Mouse (Mus musculus) heart, postnatal 0 days (tissue): ENCODE data around the gene Tmem135. TPM values are rescaled to one million over a fixed set of nuclear protein-coding genes. Genes with fewer than 3 reads are reported as not detected.

Source experiments
- ATAC-seq: fragments of 200-750 bp; cut with Nextera tagmentation; 2 replicates; pipeline ENCODE4 v1.8.0; 2017; ENCODE audit warnings: low read depth, moderate number of reproducible peaks, moderate library complexity; ENCODE audit not compliant: insufficient read depth
- DNase-seq: peaks from one replicate; pipeline ENCODE4 v3.0.0-alpha.2; 2016; ENCODE audit warnings: low spot score
- H3K27ac ChIP-seq: fragments of 300-500 bp; sonication (generic); 2 replicates; pipeline ENCODE4 v1.5.1; 2014; ENCODE audit warnings: low read depth, mild to moderate bottlenecking
- H3K27me3 ChIP-seq: fragments of 300-500 bp; sonication (generic); 2 replicates; pipeline ENCODE4 v1.6.1; 2014; ENCODE audit warnings: low read length, mixed read lengths; ENCODE audit not compliant: control insufficient read depth, insufficient read depth
- H3K36me3 ChIP-seq: fragments of 300-500 bp; sonication (generic); replicated peaks from 2 replicates; pipeline ENCODE4 v1.6.1; 2014; ENCODE audit warnings: low read length, mixed read lengths; ENCODE audit not compliant: control insufficient read depth, insufficient read depth
- H3K4me1 ChIP-seq: fragments of 300-500 bp; sonication (generic); 2 replicates; pipeline ENCODE4 v1.6.1; 2014; ENCODE audit warnings: antibody characterized with exemption; ENCODE audit not compliant: control insufficient read depth, insufficient read depth
- H3K4me2 ChIP-seq: fragments of 300-500 bp; sonication (generic); 2 replicates; pipeline ENCODE4 v1.6.1; 2014; ENCODE audit warnings: low read depth, mild to moderate bottlenecking, low read length, moderate library complexity
- H3K4me3 ChIP-seq: fragments of 300-500 bp; sonication (generic); 2 replicates; pipeline ENCODE4 v1.5.1; 2014; ENCODE audit warnings: low read depth, low read length
- H3K9ac ChIP-seq: fragments of 300-500 bp; sonication (generic); replicated peaks from 2 replicates; pipeline ENCODE4 v1.6.1; 2014; ENCODE audit warnings: low read depth, low read length, mixed read lengths
- H3K9me3 ChIP-seq: fragments of 300-500 bp; sonication (generic); replicated peaks from 2 replicates; pipeline ENCODE4 v1.6.1; 2016; ENCODE audit warnings: low read length; ENCODE audit not compliant: control insufficient read depth
- CTCF ChIP-seq: IDR thresholded peaks from 2 replicates; pipeline ENCODE4 v1.5.1; 2016; ENCODE audit warnings: antibody characterized with exemption, control low read depth, low read depth
- EP300 ChIP-seq: IDR thresholded peaks from 2 replicates; pipeline ENCODE4 v1.6.1; 2016; ENCODE audit warnings: antibody characterized with exemption, low read depth
- WGBS: fragments of 180-500 bp; shearing (Covaris S2); extraction: QIAGEN DNeasy Blood & Tissue Kit; methylation state at CpG from one replicate; pipeline ENCODE4 v1.1.7; 2014; 5-methylcytosine and 5-hydroxymethylcytosine counted together
- polyA plus RNA-seq: library from polyadenylated mRNA; unstranded; fragments of >200 nt; fragmentation: Nextera tagmentation; extraction: Ambion mirVana; gene quantifications from 2 replicates; pipeline ENCODE4 v1.2.1, GENCODE M21; 2015
- total RNA-seq: library from RNA; depleted of rRNA; stranded (reverse); fragments of >200 nt; gene quantifications from 2 replicates; pipeline ENCODE4 v1.2.3, GENCODE M21; 2014; ENCODE audit warnings: low replicate concordance

Gene Tmem135
- total and polyA plus RNA-seq, 2 experiments from 2014 or later: 31.6 to 70.6 TPM

GRCm38 (mm10) chr7:89407006-89407940 is 3.3 kb upstream of the Tmem135 start:
- 77% methylated on average over 24 of the region's 24 CpGs for WGBS
- DNase-seq (no peak), ATAC-seq (no peak)
- TF ChIP-seq CTCF (no peak), EP300 (peak; percentile 45; the same call in 1 of the 2 replicates)
- H3K9me3 ChIP-seq: no peaks in the 10 kb centered on the region
- peak overlapping the region; percentile 88 for H3K4me3 ChIP-seq
- peaks cover 35% of the 10 kb centered on the region for H3K4me1 ChIP-seq
- peaks cover 44% of the 10 kb centered on the region for H3K36me3 ChIP-seq
- 0 out of 2 replicates have a peak overlapping the region, but pooled peaks have one; percentile 19 for H3K9ac ChIP-seq
- H3K27me3 ChIP-seq: no peaks in the 10 kb centered on the region
- peak overlapping the region; percentile 82 for H3K27ac ChIP-seq
- H3K4me2 ChIP-seq: peak overlapping the region; percentile 82

GRCm38 (mm10) chr7:89406011-89406410 is 2.0 kb upstream of the Tmem135 start:
- H3K9ac ChIP-seq: peak overlapping the region; percentile 55
- ATAC-seq: no peak
- no peaks in the 10 kb centered on the region for H3K27me3 ChIP-seq
- WGBS: 24% methylated on average over 1 of the region's 1 CpGs
- peak overlapping the region; percentile 82 for H3K4me2 ChIP-seq
- H3K4me1 ChIP-seq: peaks cover 24% of the 10 kb centered on the region
- peak overlapping the region; percentile 82 for H3K27ac ChIP-seq
- peaks cover 36% of the 10 kb centered on the region for H3K36me3 ChIP-seq
- TF ChIP-seq CTCF: no peak
- TF ChIP-seq EP300: no peak
- H3K4me3 ChIP-seq: peak overlapping the region; percentile 88
- DNase-seq: no peak
- H3K9me3 ChIP-seq: no peaks in the 10 kb centered on the region

- Histone ChIP-seq H3K27ac (peak overlapping the region; percentile 95), H3K36me3 (peaks cover 27% of the 10 kb centered on the region), H3K27me3 (no peaks in the 10 kb centered on the region), H3K9ac (peak overlapping the region; percentile 90), H3K9me3 (no peaks in the 10 kb centered on the region), H3K4me2 (peak overlapping the region; percentile 82), H3K4me1 (peaks cover 14% of the 10 kb centered on the region), H3K4me3 (peak overlapping the region; percentile 88)
- 0% methylated on average over 35 of the region's 35 CpGs for WGBS
- ATAC-seq (0 out of 2 replicates have a peak, but pooled peaks have one; percentile 0), DNase-seq (peak; percentile 37)
- no peak for TF ChIP-seq CTCF
- TF ChIP-seq EP300: no peak
Measured at GRCm38 (mm10) chr7:89404734-89405440, 865 bp upstream of the Tmem135 start.

- WGBS: 5% methylated on average over 52 of the region's 52 CpGs
- no peaks in the 10 kb centered on the region for H3K9me3 ChIP-seq
- peaks cover 17% of the 10 kb centered on the region for H3K36me3 ChIP-seq
- TF ChIP-seq CTCF (no peak), EP300 (peak; percentile 98)
- H3K4me1 ChIP-seq: peaks cover under 1% of the 10 kb centered on the region; the same call in 1 of the 2 replicates
- no peaks in the 10 kb centered on the region for H3K27me3 ChIP-seq
- H3K9ac ChIP-seq: peak overlapping the region; percentile 62
- ATAC-seq (peak; percentile 86), DNase-seq (peak; percentile 84)
- H3K4me3 ChIP-seq: peak overlapping the region; percentile 88
- peak overlapping the region; percentile 82 for H3K4me2 ChIP-seq
- H3K27ac ChIP-seq: peak overlapping the region; percentile 95
Measured at GRCm38 (mm10) chr7:89403053-89403972, 709 bp downstream of the Tmem135 start.
